Mouse (Mus musculus): Measurements from ENCODE around the gene Susd3.

DNA sequence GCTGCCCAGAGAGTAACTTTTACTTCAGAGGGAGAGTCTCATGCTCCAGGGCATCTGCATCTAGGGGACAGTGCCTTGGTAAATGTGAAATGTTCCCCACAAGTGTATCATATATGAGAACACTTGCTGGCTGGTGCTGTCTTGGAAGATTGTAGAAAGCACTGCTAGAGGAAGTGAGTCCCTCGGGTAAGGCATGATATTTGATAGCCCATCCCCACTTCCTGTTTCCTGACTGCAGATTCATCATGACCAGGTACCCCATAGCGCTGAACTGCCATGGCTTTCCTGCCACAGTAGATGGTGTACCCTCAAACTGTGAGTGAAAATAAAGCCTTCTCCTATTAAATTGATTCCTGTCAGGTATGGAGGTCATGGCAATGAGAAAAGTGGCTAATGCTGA, 19.1 kb upstream of the Susd3 start:
- no peak for TF ChIP-seq CTCF (IDR thresholded peaks at IDR 0.05; ENCODE audit: control insufficient read depth, insufficient read depth, low read length)
- no peak for TF ChIP-seq POLR2A (IDR thresholded peaks at IDR 0.05; ENCODE audit: borderline replicate concordance, control insufficient read depth, low read depth, low read length)
